Mouse (Mus musculus) cerebellum, postnatal 4 days (tissue): Measurements from ENCODE around the gene Pde1b.

Experiments used
- DNase-seq, 2 experiments: peaks; one replicate each; pipeline ENCODE4 v3.0.0; 2022; ENCODE audit warnings: low spot score in 2 of 2, mixed read lengths in 1 of 2

Gene Pde1b

DNA sequence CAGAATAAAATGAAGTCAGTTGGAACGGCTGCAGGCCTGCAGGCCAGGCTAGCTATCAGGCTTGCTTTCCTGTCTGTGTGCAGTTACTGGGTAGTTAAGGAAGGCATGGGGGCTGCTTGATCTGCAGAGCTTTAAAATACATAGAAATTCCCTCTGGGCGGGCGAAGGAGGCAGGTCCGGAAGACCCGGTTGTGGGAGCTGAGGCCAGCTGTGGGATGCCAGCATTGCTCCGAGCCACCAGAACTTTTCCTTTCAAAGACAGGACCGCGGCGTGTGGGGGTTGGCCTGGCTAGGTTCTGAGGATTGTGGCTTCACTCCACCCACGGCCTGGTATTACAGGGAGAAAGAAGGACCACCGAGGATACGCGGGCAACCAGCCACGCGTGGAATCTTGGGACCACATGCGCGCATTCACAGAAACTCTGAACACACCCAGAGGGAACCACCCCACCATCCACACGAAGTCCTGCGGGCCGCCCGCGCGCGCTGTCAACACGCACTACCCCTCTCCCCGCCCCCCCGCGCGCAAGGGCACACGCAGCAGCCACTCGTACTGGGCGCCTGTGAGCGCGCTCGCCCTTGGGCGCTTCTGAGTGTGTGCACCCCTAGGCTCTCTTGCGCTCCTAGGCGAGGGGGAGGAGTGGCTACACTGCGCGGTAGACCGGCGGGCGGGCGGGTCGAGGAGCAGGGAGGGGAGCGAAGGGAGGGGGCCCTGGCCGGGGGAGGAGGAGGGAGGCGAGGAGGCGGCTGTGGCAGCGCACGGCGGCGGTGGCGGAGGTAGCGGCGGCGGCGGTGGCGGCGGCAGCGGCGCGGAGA, at the start of gene Pde1b:
Gene Pde1b (plus strand): TSS at position 600 of the 816 bp plus-strand sequence.
- DNase-seq, result peak in 1 of 2 experiments; percentile 60

DNA sequence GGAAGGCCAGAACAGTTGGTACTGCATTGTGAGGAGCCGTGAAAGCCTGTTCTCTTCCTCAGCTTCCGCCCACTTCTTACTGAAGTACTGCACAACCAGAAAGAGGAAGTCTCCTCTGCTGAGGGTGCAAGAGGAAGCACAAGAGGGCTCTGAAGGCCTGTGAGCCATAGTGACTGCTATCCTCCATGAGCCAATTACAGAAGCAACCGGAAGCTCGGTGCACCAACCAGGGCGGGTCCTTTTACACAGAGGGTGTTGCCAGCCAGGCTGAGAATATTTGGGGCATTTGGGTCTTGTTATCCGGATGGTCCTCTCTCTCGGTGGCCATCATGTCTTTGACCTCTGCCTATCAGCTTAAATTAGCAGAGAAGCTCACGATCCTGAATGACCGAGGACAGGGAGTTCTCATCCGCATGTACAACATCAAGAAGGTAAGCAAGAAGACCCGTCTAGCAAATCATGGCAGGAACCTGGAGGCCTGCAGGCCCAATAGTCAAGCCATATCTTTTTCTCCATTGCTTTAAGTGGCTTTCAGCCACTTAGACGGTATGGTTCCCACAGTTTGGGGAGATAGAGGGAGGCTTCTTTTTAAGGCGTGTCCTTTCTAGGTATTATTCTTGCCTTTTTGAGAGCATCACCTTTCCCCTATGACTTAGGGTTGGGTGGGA, 49.1 kb upstream of the Pde1b start, which contains the start of gene Nckap1l:
Gene Nckap1l (plus strand): TSS at position 244 of the 668 bp plus-strand sequence.
- no peak for DNase-seq

GRCm38 (mm10) chr15:103454449-103454848, 48.4 kb upstream of the Pde1b start:
- DNase-seq, result no peak

- peak in 1 of 2 experiments; percentile 37 for DNase-seq
Observed at GRCm38 (mm10) chr15:103462539-103463261, 40.1 kb upstream of the Pde1b start.

DNA sequence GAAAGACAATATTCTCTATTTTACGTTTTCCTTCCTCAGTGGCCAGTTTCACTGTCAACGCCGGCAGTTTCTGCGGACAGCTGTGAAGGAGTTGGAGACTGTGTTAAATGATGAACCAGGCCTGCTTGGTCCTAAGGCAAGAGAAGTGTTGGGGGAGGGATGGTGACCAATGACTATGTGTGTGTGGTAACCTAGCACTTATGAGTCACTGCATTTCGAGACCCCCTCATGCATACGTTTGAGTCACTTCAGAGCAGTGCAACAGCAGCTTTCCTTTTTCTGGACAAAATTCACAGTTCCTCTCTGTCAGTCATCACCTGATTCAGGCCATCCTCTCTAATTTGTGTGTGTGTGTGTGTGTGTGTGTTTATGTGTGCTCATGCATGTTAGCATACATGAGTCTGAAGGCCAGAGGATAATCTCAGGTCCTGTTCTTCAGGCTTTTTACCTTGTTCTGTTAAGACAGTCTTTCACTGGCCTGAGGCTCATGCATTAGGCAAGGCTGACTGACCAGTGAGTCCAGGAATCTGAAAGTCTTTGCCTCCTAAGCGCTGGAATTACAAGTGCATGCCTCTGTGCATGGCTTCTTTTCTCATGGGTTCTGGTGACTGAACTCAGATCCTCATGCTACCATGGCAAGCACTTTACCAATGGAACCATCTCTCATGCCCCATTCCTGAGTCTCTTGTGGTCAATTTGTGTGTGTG, 31.2 kb upstream of the Pde1b start:
- DNase-seq, result no peak

DNA sequence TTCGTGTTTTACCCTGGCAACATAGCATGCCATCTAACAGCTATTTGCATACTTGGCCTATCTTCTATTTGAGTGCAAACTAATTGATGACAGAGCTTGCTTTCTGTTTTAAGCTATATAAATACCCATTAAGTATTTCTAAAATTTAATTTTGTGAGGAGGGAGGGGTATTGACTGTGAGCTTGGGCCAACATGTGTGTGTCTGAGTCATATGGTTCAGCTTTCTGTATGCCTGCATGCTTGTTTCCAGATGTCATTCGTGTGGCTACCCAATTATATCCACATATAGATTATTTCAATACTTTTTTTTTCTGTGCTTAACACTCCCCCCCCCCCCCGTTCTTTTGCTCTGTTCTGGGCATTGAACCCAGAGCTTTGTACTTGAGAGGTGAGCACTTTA, 30.6 kb upstream of the Pde1b start:
- DNase-seq, result no peak

- no peak for DNase-seq
Observed at GRCm38 (mm10) chr15:103473182-103473581, 29.7 kb upstream of the Pde1b start.

- no peak for DNase-seq
Observed at GRCm38 (mm10) chr15:103473769-103474168, 29.1 kb upstream of the Pde1b start.

DNA sequence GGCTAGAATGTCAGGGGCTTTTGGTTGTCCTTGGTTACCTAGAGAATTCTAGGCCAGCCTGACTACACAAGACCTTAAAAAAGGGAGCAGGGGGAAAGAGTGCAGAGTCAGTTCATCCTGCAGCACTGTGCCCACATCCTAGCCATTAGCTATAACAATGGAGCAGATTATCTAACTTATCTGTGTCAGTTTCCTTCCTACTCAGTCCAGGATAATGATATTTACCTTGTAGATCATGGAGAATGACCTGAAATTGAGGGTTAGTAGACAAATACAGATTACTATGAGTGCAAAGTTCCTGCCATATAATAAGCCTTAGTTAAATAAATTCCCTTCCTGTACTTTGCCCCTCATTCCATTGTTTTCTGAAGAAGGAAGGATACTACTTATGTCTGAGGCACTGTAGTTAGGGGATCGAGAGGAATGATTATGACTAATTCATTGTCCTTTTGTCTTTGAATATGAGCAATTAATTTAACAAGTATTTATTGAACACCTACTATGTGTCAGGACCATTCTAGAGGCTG, 23.7 kb upstream of the Pde1b start:
- no peak for DNase-seq

GRCm38 (mm10) chr15:103480129-103480528, 22.7 kb upstream of the Pde1b start:
- no peak for DNase-seq

DNA sequence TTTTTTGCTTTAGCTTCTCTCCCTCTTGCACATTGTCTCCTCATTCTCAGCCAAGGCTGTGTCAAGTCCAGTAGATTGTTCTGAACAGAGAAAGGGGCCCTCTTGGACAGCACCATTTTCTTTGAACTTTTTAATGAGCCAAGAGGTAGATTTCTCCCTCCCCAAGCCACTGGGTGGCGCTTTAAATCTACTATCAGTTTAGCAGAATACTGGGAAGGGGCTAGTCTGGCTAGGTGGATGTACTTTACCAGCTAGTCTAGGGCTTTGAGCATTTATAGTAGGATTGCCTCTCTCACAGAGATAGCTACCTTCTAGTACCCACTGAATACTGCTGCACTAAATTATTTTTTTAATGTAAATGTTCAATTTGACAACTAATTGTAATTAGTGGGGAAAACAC, 20.3 kb upstream of the Pde1b start:
- peak in 1 of 2 experiments; percentile 60 for DNase-seq

DNA sequence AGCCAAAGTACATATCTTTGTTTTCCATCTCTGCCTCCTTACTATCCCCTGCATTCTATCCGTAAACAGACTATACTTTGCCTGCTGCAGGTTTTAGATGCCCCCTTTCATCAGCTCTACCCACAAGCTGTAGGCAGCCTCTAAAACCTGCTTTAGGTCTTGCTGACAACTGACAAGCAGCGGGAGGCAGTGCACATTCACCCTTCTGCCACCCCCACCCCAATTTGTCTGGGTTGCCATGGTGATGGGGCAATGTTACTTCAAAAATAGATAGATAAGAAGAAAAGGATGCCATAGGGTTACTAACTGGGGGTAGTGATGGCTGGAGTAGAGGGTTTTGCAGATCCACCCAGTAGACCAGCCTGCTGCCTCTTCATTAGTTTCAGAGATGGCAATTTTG, 18.3 kb upstream of the Pde1b start:
- DNase-seq, result no peak

GRCm38 (mm10) chr15:103485106-103485505, 17.7 kb upstream of the Pde1b start:
- DNase-seq, result no peak

DNA sequence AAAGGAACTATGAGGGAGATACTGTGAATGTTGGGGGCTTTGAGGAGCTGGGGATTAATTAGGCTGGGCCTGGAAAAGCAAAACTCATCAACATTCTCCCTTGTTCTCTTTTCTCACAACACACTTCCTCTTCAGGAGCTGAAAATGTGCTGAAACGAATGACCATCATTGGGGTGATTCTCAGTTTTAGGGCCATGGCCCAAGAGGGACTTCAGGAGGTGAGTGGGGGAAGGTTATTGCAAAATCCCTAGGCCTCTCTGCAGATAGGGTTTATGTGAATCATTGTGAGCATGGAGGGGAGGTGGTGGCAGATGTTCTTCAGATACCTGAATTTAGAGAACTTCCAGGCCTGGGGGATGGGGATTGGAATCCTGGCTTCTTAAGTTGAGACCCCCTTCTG, 16.2 kb upstream of the Pde1b start:
- no peak for DNase-seq

- DNase-seq, result no peak
Observed at GRCm38 (mm10) chr15:103488336-103488735, 14.5 kb upstream of the Pde1b start.

DNA sequence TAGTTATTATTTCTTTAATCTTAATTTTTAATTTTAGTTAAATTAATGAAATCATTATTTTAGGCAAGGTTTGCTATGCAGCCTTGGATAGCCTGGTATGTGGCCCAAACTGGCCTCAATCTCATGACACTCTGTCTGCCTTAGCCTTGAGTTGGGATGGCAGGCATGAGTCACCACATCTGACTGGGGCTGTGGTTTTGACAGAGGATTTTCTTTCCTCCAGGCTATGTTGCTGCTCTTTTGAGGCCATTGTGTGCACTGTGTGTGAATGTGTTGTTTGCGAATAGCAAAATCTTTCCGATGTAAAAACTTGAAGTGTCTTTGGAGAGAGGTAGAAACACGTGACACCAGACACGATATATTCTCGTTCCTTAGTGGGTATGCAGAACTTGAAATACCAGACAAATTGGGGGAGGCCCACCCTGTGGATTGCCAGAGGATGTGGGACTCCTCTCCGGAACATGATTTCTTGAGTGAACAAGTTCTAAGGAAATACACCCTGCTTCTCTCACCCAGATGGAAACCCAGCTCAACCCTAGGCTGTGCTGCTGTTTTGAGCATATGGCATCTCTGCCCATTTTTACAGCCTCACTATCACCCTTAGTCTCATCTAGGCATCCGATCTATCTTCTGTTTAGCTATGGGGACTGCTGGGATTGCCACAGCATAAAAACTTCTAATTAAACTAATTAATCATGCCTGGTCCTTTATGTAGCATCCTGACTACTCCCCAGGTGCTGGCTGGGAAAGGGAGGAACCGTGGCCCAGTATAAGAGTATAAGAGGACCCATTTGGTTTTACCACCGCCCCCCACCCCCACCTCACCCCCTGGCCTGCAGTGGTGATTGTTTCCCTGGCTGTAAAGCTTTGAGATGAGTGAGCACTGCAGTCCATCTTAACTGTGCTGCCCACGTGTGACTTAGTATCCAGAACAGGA, 6.4 kb upstream of the Pde1b start:
- no peak for DNase-seq

DNA sequence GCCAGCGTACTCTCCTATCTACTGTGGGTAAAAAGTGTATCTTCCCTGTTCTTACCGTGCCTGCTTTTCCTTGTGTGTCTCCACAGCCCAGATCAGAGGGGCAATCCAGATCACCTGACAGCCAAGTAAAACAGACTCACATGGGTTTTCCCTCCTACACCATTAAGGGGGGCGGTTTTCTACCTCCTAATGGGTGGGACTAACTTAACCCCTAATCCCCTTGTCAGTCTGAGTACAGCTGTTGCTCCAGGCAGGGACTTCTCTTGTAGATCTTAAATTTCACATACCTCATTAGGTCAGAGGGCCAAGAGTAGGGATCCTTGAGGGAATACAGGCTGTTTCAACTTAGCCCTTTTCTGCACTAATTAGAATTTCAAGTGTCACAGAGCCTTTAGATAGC, 4.7 kb upstream of the Pde1b start:
- no peak for DNase-seq

DNA sequence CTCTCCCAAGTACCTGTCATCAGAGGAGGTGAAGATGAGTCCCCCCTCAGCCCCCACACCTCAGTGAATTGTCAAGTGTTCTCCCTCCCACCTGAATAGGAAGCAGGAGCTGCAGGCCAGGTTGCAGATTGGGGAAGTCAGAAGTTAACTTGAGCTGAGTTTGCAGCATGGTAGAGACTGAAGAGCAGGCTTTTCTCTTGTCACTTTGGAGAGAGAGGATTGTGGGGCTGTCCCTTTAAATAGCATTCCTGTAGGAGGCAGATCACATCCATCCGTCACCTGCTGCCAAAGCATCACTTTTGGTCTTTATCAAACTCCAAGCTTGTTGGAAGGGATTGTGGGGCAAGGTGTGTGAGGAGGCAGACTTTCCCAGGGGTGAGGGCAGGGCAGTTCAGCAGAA, 2.1 kb upstream of the Pde1b start:
- DNase-seq, result no peak

DNA sequence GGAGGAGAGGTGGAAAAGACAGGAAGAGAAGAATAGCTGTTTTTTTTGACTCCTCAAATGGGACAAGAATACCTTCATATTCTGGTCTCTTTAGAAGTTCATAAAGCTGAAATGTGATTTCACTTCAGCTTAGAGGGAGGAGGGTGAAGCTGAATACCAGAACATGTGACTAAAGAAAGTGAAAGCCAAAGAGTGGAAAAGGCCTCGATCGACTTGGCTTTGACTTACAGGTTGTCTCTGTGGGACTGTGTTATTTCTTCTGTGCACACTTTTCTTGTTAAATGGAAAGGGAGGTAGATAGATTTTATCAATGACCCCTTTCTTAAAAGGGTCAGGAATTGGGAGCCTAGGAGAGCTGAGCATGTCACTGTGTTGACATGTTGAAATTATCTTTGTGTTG, 1.6 kb upstream of the Pde1b start:
- no peak for DNase-seq

- no peak for DNase-seq
Observed at GRCm38 (mm10) chr15:103503251-103503600, 392 bp downstream of the Pde1b start.

DNA sequence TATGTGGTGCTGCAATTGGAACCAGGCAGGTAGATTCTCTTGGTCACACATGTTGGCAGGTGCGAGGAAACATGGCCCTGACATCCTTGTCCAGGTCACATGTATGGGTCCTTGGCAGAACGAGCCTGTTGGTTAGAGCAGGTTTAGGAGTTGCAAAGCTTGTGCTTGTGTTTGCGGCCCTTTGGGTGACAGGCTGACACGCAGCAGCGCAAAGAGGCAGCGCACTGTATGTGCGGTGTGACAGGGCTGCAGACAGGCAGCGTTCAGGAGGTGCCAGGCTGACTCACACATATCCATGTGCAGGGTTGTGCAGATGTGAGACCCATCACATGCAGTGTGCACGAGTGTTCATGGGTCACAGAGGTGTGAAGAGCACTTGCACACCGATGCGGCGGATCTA, 826 bp downstream of the Pde1b start:
- DNase-seq, result peak in 1 of 2 experiments; percentile 22
